Mouse (Mus musculus) CH12.LX (cell line): ENCODE measurements around the gene Fam122a. TPM values are rescaled to one million over a fixed set of nuclear protein-coding genes. Genes with fewer than 3 reads are reported as not detected.

Experiments used
- DNase-seq: peaks from one replicate; pipeline ENCODE4 v3.0.0-alpha.2; 2013; ENCODE audit errors: extremely low read depth
- H3K27ac ChIP-seq: 2 replicates; pipeline ENCODE4 v1.5.1; 2012; ENCODE audit warnings: low read depth, mild to moderate bottlenecking, control low read depth, moderate library complexity; ENCODE audit not compliant: insufficient read depth
- H3K27me3 ChIP-seq: replicated peaks from 2 replicates; pipeline ENCODE3; 2012; ENCODE audit warnings: inconsistent platforms
- H3K36me3 ChIP-seq, 2 experiments: replicated peaks in 1 of 2; 2 replicates each; pipeline versions ENCODE3 to v1.6.1; 2012; ENCODE audit warnings: inconsistent platforms in 1 of 2, low read length in 1 of 2, mild to moderate bottlenecking in 1 of 2, mixed read lengths in 1 of 2, moderate library complexity in 1 of 2; ENCODE audit not compliant: control insufficient read depth in 1 of 2, insufficient read depth in 1 of 2
- H3K4me1 ChIP-seq, 2 experiments: 2 replicates each; pipeline ENCODE4 v1.6.1; 2012; ENCODE audit warnings: inconsistent platforms in 1 of 2, moderate library complexity in 1 of 2; ENCODE audit not compliant: insufficient read depth in 2 of 2, control insufficient read depth in 1 of 2
- H3K4me2 ChIP-seq: 2 replicates; pipeline ENCODE4 v1.6.1; 2012; ENCODE audit warnings: low read depth, mild to moderate bottlenecking, control low read depth; ENCODE audit not compliant: poor library complexity, insufficient read depth, severe bottlenecking
- H3K4me3 ChIP-seq, 3 experiments: fragments of 150-350 bp in 1 of 3; sonication (generic) in 1 of 3; replicated peaks in 1 of 3; 2 replicates each; pipeline versions ENCODE3 to v1.5.1; 2011 to 2012; ENCODE audit warnings: low read depth in 2 of 3, low read length in 2 of 3, mild to moderate bottlenecking in 2 of 3, moderate library complexity in 2 of 3, control low read depth in 1 of 3, improper control_type of control experiment in 1 of 3, inconsistent platforms in 1 of 3, mixed read lengths in 1 of 3; ENCODE audit not compliant: poor library complexity in 1 of 3
- H3K79me2 ChIP-seq: replicated peaks from 2 replicates; pipeline ENCODE4 v1.6.1; 2012; ENCODE audit warnings: mild to moderate bottlenecking, moderate library complexity; ENCODE audit not compliant: control insufficient read depth, poor library complexity, insufficient read depth, severe bottlenecking; ENCODE audit errors: extremely low read depth
- H3K9ac ChIP-seq: 2 replicates; pipeline ENCODE4 v1.6.1; 2012; ENCODE audit warnings: low read depth, mild to moderate bottlenecking, control low read depth, moderate library complexity; ENCODE audit not compliant: insufficient read depth
- H3K9me3 ChIP-seq: replicated peaks from 2 replicates; pipeline ENCODE3; 2012; ENCODE audit warnings: low read length, inconsistent platforms, mixed read lengths
- CHD1 ChIP-seq: IDR thresholded peaks from 2 replicates; pipeline ENCODE4 v1.6.1; 2012; ENCODE audit warnings: low read depth, low read length, improper control_type of control experiment, inconsistent platforms
- CTCF ChIP-seq, 2 experiments: IDR thresholded peaks in 1 of 2; conservative IDR thresholded peaks in 1 of 2; 2 replicates each; pipeline ENCODE4 v1.5.1; 2011 to 2012; ENCODE audit warnings: low read depth in 2 of 2, low read length in 2 of 2, improper control_type of control experiment in 1 of 2, inconsistent platforms in 1 of 2, mild to moderate bottlenecking in 1 of 2, moderate library complexity in 1 of 2
- E2F4 ChIP-seq: IDR thresholded peaks from 2 replicates; pipeline ENCODE4 v1.6.1; 2011; ENCODE audit warnings: low read depth, low read length, improper control_type of control experiment; ENCODE audit not compliant: insufficient replicate concordance
- ELF1 ChIP-seq: IDR thresholded peaks from 2 replicates; pipeline ENCODE4 v1.6.1; 2014; ENCODE audit warnings: low read depth, mild to moderate bottlenecking, inconsistent platforms, low read length, improper control_type of control experiment
- EP300 ChIP-seq: IDR thresholded peaks from 2 replicates; pipeline ENCODE4 v1.6.1; 2011; ENCODE audit warnings: low read length, improper control_type of control experiment
- GABPA ChIP-seq: IDR thresholded peaks from 2 replicates; pipeline ENCODE4 v1.6.1; 2012; ENCODE audit warnings: low read depth, low read length, improper control_type of control experiment, inconsistent platforms; ENCODE audit not compliant: insufficient replicate concordance
- HCFC1 ChIP-seq: IDR thresholded peaks from 2 replicates; pipeline ENCODE4 v1.6.1; 2012; ENCODE audit warnings: low read depth, mild to moderate bottlenecking, inconsistent platforms, low read length, improper control_type of control experiment
- IRF4 ChIP-seq: IDR thresholded peaks from 2 replicates; pipeline ENCODE4 v1.6.1; 2014; ENCODE audit warnings: low read depth, mild to moderate bottlenecking, inconsistent platforms, low read length, improper control_type of control experiment
- MXI1 ChIP-seq: IDR thresholded peaks from 2 replicates; pipeline ENCODE4 v1.6.1; 2011; ENCODE audit warnings: mild to moderate bottlenecking, low read depth, low read length, improper control_type of control experiment
- MYC ChIP-seq: IDR thresholded peaks from 2 replicates; pipeline ENCODE4 v1.6.1; 2011; ENCODE audit warnings: low read depth, mild to moderate bottlenecking, improper control_type of control experiment, low read length
- NELFE ChIP-seq: IDR thresholded peaks from 2 replicates; pipeline ENCODE4 v1.6.1; 2011; ENCODE audit warnings: low read depth, low read length, improper control_type of control experiment
- POLR2A ChIP-seq: IDR thresholded peaks from 2 replicates; pipeline ENCODE4 v1.6.1; 2011; ENCODE audit warnings: low read depth, mild to moderate bottlenecking, improper control_type of control experiment, low read length
- SMC3 ChIP-seq: IDR thresholded peaks from 2 replicates; pipeline ENCODE4 v1.6.1; 2011; ENCODE audit warnings: low read depth, low read length, improper control_type of control experiment
- TCF12 ChIP-seq: IDR thresholded peaks from 2 replicates; pipeline ENCODE4 v1.6.1; 2014; ENCODE audit warnings: low read depth, mild to moderate bottlenecking, inconsistent platforms, low read length, improper control_type of control experiment
- USF2 ChIP-seq: conservative IDR thresholded peaks from 2 replicates; pipeline ENCODE4 v1.6.1; 2011; ENCODE audit warnings: low read depth, low read length, improper control_type of control experiment
- ZKSCAN1 ChIP-seq: IDR thresholded peaks from 2 replicates; pipeline ENCODE4 v1.6.1; 2012; ENCODE audit warnings: low read depth, inconsistent platforms, low read length, improper control_type of control experiment, borderline replicate concordance
- dilution Hi-C: fragments of 300-500 bp; cut with MboI; formaldehyde crosslinking; loops from 2 replicates; pipeline ENCODE4 v1.14.3; 2020; ENCODE audit warnings: low sequenced_read_pairs; ENCODE audit not compliant: extremely low pct_unique_long_range_greater_than_20kb, extremely low pct_ligation_motif_present
- in situ Hi-C: fragments of 300-500 bp; cut with MboI; formaldehyde crosslinking; loops from 3 replicates; pipeline ENCODE4 v1.14.3; 2019; ENCODE audit warnings: low sequenced_read_pairs, low pct_ligation_motif_present, low pct_unique_long_range_greater_than_20kb, mixed read lengths
- polyA plus RNA-seq: library from polyadenylated mRNA; unstranded; fragments of >175 nt; gene quantifications from 2 replicates; pipeline ENCODE4 v1.2.1, GENCODE M21; 2012; ENCODE audit warnings: low read depth; ENCODE audit not compliant: insufficient read length
- total RNA-seq, 2 experiments: library from RNA; depleted of rRNA; stranded (reverse); fragments of 300-350 nt in 1 of 2; fragments of >200 nt in 1 of 2; gene quantifications; 2 replicates each; pipeline ENCODE4 v1.2.3; 2012 to 2014

The Fam122a gene
- total and polyA plus RNA-seq, 3 experiments = 2.6 to 34.6 (median 4.5) TPM

DNA sequence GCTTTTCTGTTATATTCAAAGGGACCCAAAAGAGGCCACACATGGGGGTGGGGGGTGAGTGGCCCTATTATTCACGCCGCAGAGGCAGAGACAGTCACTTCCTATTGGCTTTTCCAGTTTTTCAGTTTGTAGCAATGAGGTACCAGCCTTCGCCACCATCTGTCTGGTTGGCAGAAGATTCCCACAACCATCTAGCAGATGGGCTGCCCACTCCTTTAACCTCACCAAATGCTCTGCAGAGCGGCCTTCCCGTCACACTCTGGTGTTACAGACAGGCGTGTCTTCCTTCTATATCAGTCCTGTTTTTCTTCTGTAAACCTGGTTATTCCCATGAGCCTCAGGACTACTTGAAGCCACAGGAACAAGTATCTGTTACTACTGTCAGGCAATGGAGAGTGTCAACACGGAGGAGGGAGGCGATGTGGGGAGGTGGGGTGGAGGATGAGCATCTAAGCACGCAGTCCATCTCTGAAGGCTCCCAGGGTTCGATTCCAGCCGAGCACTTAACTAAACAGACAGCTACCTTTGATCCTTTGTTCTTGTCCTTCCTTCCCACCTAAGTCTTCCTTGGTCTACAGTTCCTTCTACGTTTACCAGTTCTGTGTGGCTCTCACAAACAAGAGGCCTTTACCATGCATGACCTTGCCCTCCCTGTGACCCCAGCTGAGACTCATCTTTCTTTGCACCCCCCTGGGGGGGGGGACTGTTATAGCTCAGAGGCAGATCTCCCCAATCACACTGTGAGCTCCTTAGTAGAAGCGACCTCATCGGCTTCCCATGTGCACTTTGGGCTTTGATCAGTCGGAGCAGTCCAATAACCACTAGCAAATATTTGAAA, 46.5 kb upstream of the Fam122a start:
- TF ChIP-seq EP300 (no peak), CTCF (conservative IDR thresholded peaks at IDR 0.05 in 1 of 2, IDR thresholded peaks at IDR 0.05 in 1 of 2; ENCODE audit: low read depth in 2 of 2, low read length in 2 of 2) (no peak)
- TF ChIP-seq, all 38 proteins: peak for 0
- Histone ChIP-seq H3K79me2 (no peaks in the 10 kb centered on the region), H3K36me3 (no peaks in the 10 kb centered on the region), H3K9ac (no peak overlapping the region), H3K9me3 (no peaks in the 10 kb centered on the region), H3K4me3 (no peak overlapping the region), H3K4me1 (peaks cover 5 to 13% of the 10 kb centered on the region in 2 experiments; a peak in 3 of 4 replicates), H3K27ac (no peak overlapping the region), H3K27me3 (no peaks in the 10 kb centered on the region), H3K4me2 (no peak overlapping the region)
- DNase-seq = no peak
- in situ Hi-C loops (no loop called here), dilution Hi-C loops (no loop called here)

DNA sequence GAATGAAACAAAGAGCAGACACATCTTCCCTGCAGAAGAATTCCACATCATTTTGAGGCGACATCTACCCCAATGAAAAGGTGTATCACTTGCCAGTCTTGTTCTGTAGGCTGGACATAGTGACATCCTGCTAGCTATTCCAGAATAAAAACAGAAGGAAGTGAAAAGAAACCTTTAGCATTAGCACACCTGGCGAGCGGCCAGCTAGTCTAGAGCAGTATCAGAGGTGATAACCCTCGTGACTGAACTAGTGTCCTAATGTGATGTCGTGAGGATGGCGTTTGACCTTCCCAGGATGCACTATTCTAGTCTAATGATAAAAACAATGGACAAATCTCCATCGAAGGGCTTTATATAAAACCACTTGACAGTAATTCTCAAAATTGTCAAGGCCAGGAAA, 44.8 kb upstream of the Fam122a start:
- peaks cover 2 to 6% of the 10 kb centered on the region in 2 experiments; a peak in 3 of 4 replicates for H3K4me1 ChIP-seq
- DNase-seq = no peak
- no peaks in the 10 kb centered on the region for H3K9me3 ChIP-seq
- H3K9ac ChIP-seq = no peak overlapping the region
- H3K27me3 ChIP-seq = no peaks in the 10 kb centered on the region
- no peaks in the 10 kb centered on the region for H3K79me2 ChIP-seq
- no peak overlapping the region for H3K4me2 ChIP-seq
- TF ChIP-seq GABPA (no peak), USF2 (no peak), HCFC1 (no peak), EP300 (no peak), NELFE (no peak), CTCF (conservative IDR thresholded peaks at IDR 0.05 in 1 of 2, IDR thresholded peaks at IDR 0.05 in 1 of 2; ENCODE audit: low read depth in 2 of 2, low read length in 2 of 2) (no peak)
- dilution Hi-C loops (no loop called here), in situ Hi-C loops (no loop called here)
- no peak overlapping the region for H3K4me3 ChIP-seq
- H3K36me3 ChIP-seq = no peaks in the 10 kb centered on the region
- H3K27ac ChIP-seq = no peak overlapping the region

DNA sequence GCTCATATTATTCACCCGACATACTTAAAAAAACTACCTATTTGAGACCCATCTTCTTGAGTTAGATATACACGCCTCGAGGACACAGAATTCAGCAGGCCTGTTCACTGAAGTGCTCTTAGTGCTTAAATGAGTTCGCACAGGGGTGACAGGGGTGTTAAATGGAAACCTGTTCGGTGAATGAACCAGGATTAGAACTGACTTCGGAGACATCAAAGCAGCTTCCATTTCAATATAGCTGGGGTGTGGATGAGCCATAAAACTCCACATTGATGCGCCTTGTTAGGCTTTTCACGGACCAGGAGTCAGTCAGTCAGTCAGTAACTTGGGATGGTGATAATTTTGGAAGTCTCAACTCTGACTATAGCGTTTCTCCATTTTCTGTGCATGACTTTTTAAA, 44.0 kb upstream of the Fam122a start:
- dilution Hi-C loops (no loop called here), in situ Hi-C loops (no loop called here)
- Histone ChIP-seq H3K4me2 (no peak overlapping the region), H3K9me3 (no peaks in the 10 kb centered on the region), H3K36me3 (no peaks in the 10 kb centered on the region), H3K27ac (no peak overlapping the region), H3K27me3 (no peaks in the 10 kb centered on the region), H3K79me2 (no peaks in the 10 kb centered on the region), H3K4me1 (no peaks in the 10 kb centered on the region), H3K9ac (no peak overlapping the region), H3K4me3 (no peak overlapping the region)
- DNase-seq = no peak
- TF ChIP-seq NELFE (no peak), MXI1 (no peak), CHD1 (no peak), CTCF (conservative IDR thresholded peaks at IDR 0.05 in 1 of 2, IDR thresholded peaks at IDR 0.05 in 1 of 2; ENCODE audit: low read depth in 2 of 2, low read length in 2 of 2) (no peak), SMC3 (no peak), MYC (no peak), TCF12 (no peak), IRF4 (no peak), E2F4 (no peak), POLR2A (no peak), ZKSCAN1 (no peak), ELF1 (no peak)
